Mouse (Mus musculus) lung, adult 2 months (tissue): Measurements from ENCODE around the gene Rpp30. TPM values are rescaled to one million over a fixed set of nuclear protein-coding genes. Genes with fewer than 3 reads are reported as not detected.

Experiments
- DNase-seq: peaks from one replicate; pipeline ENCODE4 v3.0.0; 2022
- H3K4me1 ChIP-seq: fragments of 200-500 bp; 2 replicates; pipeline ENCODE4 v1.6.1; 2011; ENCODE audit warnings: low read length; ENCODE audit not compliant: control insufficient read depth, insufficient read depth
- H3K4me3 ChIP-seq: fragments of 200-500 bp; replicated peaks from 2 replicates; pipeline ENCODE3; 2011; ENCODE audit warnings: low read depth, mild to moderate bottlenecking, control low read depth, low read length; ENCODE audit errors: extremely low read depth
- CTCF ChIP-seq: fragments of 200-500 bp; IDR thresholded peaks from 2 replicates; pipeline ENCODE4 v1.5.1; 2011; ENCODE audit warnings: mild to moderate bottlenecking, low read length, control low read depth; ENCODE audit not compliant: insufficient read depth
- POLR2A ChIP-seq: fragments of 200-500 bp; IDR thresholded peaks from 2 replicates; pipeline ENCODE4 v1.6.1; 2011; ENCODE audit warnings: low read depth, mild to moderate bottlenecking, control low read depth, low read length, borderline replicate concordance; ENCODE audit errors: extremely low read depth
- WGBS: fragments of 180-500 bp; shearing (Covaris S2); methylation state at CpG from one replicate; pipeline ENCODE4 v1.1.7; 2018; 5-methylcytosine and 5-hydroxymethylcytosine counted together
- polyA plus RNA-seq: library from polyadenylated mRNA; depleted of rRNA; stranded (reverse); fragments of >200 nt; gene quantifications from 2 replicates; pipeline ENCODE4 v1.2.3, GENCODE M21; 2012

Gene Rpp30
- polyA plus RNA-seq, 1 experiment, result 4.4 TPM

DNA sequence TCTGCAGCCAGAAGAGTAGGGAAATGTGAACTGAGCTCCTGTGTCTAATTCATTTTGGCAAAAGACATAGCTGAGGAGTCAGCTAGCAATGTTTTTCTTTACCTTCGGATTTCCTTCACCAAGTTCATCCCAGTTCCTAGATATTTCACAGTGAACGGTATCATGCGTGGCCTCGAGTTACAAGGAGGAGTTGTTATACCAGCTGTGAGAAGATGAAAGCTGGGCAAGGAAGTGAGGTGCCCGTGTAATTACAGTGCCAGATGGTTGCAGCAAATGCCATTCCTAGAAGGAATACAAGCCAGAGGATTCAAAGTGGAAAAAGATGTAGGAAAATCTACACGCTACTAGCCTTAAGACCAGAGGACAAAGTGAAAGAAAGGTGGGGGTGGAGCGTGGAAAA lies 15.4 kb downstream of the Rpp30 start:
- Histone ChIP-seq H3K4me1 (no peaks in the 10 kb centered on the region), H3K4me3 (no peak overlapping the region)
- DNase-seq, result no peak
- no peak for TF ChIP-seq CTCF
- no peak for TF ChIP-seq POLR2A
- 92% methylated on average over 7 of the region's 7 CpGs for WGBS

DNA sequence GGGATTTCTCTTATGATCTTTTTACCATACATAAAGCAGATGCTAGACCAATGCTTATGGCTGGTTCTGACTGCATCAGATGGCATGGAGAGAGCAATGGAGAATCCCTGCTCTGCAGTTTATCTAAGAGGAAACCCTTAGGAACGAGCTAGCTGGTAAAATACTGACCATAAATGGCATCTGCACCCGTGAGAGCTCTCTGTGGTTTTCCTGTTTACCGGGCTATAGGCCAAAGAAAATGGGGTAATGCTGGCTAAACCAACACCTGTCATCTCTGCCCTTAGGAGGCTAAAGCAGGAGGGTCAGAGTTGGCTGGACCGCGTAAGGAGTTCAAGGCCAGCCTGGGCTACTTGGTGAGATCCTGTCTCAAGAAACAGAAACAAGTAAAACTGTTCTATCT lies 20.4 kb downstream of the Rpp30 start:
- H3K4me3 ChIP-seq, result no peak overlapping the region
- no peaks in the 10 kb centered on the region for H3K4me1 ChIP-seq
- TF ChIP-seq CTCF, result no peak
- no peak for TF ChIP-seq POLR2A
- no peak for DNase-seq
- 62% methylated on average over 5 of the region's 5 CpGs for WGBS

DNA sequence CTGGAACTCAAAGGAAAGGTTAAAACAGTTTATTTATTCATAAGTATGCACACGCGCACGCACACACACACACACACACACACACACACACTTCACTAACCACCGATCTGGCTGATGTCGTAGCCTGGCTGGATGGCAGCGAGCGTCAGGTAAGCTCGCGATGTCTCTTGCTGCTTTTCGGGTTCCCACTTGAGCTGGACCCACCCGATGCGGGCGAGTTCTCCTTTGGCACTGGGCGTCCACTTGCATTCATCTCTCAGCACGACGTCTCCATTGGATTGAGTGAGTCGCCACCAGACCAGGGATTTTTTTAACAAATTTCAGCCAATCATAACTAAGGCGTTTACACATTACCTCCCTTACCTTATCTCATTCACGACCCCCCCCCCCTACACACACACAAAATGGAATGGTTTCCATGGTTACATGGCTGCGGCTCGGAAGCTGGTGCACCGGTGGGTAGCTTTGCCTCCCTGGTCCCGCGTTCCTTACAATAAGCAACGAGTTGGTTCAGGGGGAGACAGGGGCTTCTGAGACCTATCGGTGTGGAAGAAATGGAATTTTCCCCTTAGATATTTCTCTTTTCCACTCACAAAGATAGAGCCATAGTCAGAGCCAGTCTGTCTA lies 25.9 kb downstream of the Rpp30 start:
- no peak overlapping the region for H3K4me3 ChIP-seq
- WGBS, result 58% methylated on average over 26 of the region's 26 CpGs
- DNase-seq, result no peak
- TF ChIP-seq POLR2A (no peak), CTCF (no peak)
- H3K4me1 ChIP-seq, result no peaks in the 10 kb centered on the region

DNA sequence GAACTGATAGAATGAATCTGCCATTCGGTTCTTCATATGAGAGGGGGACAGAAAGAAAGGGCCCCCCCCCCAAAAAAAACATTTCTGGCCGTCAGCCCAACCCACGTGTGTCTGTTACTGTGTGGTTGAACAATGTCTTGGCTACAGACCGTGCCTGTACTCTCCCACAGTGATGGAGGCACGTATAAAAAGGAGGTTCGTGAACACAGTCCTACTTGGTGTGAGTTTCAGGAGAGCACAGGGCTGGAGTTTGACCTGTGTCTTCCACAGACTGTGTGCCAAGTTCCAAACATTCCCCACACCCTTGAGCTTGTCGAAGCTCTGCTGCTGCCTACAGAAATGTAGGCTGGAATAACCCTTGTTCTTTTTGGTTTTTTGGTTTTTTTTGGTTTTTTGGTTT lies 26.9 kb downstream of the Rpp30 start:
- 33% methylated on average over 7 of the region's 7 CpGs for WGBS
- Histone ChIP-seq H3K4me3 (no peak overlapping the region), H3K4me1 (no peaks in the 10 kb centered on the region)
- TF ChIP-seq CTCF, result no peak
- TF ChIP-seq POLR2A, result no peak
- no peak for DNase-seq

DNA sequence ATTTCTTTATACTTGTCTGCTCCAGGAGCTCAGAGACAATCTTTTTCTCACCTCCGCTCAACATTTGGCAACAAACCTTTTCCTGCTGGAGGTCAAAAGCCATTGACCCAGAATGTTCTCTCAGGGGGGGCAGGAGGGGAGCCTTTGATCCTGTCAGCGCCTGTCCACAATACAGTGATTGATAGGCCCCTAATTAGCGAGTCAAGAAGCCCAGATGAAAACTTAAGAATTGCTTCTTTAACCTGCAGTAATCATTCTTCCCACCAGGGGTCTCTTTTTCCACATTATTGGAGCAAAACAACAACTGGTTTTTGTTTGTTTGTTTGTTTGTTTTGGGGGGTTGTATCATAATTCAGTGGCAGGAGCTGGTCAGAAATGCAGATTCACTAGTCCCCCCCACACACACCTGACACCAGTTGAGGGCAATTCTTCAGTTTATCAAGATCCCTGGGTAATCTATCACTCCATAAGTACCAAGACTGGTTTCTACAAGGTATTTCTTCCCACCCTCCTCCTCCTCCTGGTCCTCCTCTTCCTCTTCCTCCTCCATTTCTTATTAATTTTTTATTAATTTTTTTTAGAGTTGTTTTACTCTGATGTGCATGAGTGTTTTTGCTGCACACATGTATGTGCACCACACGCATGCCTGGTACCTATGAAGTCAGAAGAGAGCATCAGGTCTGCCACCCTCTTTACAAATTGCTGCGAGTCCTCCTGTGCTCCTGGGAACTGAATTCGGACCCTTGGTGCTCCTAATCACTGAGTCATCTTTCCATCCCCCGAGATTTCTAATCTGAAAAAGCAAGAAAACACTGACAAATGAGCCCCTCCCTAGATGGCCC lies 27.8 kb downstream of the Rpp30 start:
- TF ChIP-seq CTCF, result no peak
- no peak for TF ChIP-seq POLR2A
- WGBS, result 31% methylated on average over 7 of the region's 7 CpGs
- DNase-seq, result no peak
- Histone ChIP-seq H3K4me1 (no peaks in the 10 kb centered on the region), H3K4me3 (no peak overlapping the region)

DNA sequence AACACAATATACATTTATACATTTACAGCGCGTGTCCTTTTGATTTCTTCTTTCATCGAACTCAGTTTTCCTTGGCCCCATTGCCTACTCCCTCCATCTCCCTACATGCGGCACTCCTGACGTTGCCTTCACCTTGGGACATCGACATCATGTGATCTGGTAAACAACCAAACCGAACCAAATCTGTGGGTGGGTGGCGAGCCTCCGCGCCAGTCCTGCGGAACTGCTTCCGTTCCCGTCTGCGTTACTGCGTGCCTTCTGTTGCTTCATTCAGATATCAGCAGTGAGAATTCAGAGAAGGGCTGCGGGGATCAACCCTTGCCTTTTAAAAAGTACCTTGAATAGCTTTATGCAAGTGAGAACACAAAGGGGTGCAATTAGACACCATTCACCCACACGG lies 28.5 kb downstream of the Rpp30 start:
- Histone ChIP-seq H3K4me3 (no peak overlapping the region), H3K4me1 (no peaks in the 10 kb centered on the region)
- TF ChIP-seq POLR2A (no peak), CTCF (no peak)
- DNase-seq, result no peak
- WGBS, result 55% methylated on average over 17 of the region's 17 CpGs

DNA sequence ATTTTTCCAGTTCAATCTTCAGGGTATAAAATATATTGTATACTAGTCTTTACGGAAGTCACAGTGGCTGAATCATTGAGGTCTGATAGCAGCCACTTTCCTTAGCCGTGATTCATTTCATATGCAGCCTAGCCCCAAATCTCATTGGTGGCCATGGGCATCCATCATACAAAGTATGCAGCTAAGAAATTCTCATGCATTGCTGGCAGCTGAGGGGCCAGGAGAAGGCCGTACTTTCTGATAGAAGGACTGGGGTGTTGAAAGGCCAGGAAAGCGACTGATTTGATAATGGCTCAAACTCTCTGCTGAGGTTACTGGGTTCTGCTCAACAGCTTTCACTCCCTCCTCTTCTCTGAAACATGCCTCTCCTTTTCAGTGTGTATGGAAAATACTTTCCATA lies 32.7 kb downstream of the Rpp30 start:
- WGBS, result 71% methylated on average over 4 of the region's 4 CpGs
- no peak overlapping the region for H3K4me3 ChIP-seq
- TF ChIP-seq POLR2A, result no peak
- TF ChIP-seq CTCF, result no peak
- no peak for DNase-seq
- H3K4me1 ChIP-seq, result no peaks in the 10 kb centered on the region

DNA sequence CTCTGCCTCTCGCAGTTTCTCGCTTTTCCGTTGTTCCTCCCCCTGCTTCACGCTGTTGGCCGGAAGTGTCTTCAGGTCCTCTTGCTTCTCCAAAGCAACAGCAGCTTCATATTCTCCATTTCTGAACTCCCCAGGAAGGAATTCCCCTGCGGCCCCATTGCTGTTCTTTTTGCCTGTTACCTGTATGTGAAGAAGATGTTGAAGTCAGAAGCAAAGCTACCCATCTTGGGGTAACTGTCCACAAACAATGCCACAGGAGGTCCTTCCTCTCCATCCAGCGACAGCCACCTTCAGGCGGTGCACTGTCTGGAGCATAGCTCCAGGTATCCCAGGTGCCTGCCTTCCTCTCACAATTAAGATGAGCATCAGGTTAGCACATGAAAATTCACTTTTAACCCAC lies 35.7 kb downstream of the Rpp30 start:
- TF ChIP-seq POLR2A, result no peak
- no peak for TF ChIP-seq CTCF
- DNase-seq, result no peak
- H3K4me3 ChIP-seq, result no peak overlapping the region
- H3K4me1 ChIP-seq, result no peaks in the 10 kb centered on the region
- 83% methylated on average over 8 of the region's 8 CpGs for WGBS

DNA sequence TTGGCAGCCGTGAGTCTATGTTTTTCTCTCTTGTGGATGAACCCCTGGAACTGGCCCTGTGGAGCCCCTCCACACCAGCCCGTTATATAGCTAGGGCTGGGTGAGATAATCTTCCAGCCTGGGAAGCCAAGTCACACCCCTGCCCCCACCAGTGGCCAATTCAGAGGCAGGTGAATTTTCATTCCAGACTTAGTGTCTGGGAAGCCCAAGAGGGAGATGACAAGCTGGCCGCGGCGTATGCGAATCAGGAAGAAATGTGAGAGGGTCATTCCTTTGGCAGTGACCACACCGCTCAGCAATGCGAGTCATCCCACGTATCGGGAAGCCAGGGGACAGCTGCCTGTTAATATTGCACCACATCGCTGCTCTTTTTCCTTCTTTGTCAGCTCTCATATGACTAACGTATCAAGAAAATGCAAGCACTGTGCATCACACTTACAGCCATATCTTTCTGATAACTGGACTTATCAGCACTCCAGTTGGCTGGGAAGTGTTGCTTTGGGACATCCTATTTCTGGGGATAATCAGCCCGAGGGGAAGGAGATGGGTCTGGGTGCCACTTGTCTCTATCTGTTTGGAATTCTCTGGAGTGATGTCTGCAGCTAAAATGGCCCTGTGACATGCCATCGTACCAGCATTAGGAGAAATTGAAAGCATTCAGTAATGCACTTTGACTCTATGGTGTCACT lies 36.4 kb downstream of the Rpp30 start, which contains the start of gene Ankrd1:
Gene Ankrd1 (minus strand): TSS at position 317 of the 689 bp plus-strand sequence.
- Histone ChIP-seq H3K4me3 (no peak within 1 kb of the TSS), H3K4me1 (no peaks in the 10 kb centered on the region)
- WGBS, result 45% methylated on average over 14 of the region's 14 CpGs
- TF ChIP-seq CTCF (no peak), POLR2A (no peak)
- DNase-seq, result no peak
